Mouse (Mus musculus) heart, adult 8-10 months (tissue): Measurements from ENCODE around the gene Parvg. TPM values are rescaled to one million over a fixed set of nuclear protein-coding genes. Genes with fewer than 3 reads are reported as not detected.
"Not testable (repeated sequence)": the region's sequence is repeated elsewhere in the genome, so short reads cannot be mapped to it uniquely, and the experiment has no call there.

Source experiments
- DNase-seq: peaks from one replicate; pipeline ENCODE4 v3.0.0; 2022; ENCODE audit warnings: low spot score
- total RNA-seq, 4 experiments: library from RNA; stranded (reverse); gene quantifications; 2 replicates each; pipeline ENCODE4 v1.2.4; 2022

The Parvg gene
- total RNA-seq = 1 to 10 TPM in 3 of 4 experiments, under 1 TPM in 1; 0.88 to 2.0 (median 1.4) TPM

DNA sequence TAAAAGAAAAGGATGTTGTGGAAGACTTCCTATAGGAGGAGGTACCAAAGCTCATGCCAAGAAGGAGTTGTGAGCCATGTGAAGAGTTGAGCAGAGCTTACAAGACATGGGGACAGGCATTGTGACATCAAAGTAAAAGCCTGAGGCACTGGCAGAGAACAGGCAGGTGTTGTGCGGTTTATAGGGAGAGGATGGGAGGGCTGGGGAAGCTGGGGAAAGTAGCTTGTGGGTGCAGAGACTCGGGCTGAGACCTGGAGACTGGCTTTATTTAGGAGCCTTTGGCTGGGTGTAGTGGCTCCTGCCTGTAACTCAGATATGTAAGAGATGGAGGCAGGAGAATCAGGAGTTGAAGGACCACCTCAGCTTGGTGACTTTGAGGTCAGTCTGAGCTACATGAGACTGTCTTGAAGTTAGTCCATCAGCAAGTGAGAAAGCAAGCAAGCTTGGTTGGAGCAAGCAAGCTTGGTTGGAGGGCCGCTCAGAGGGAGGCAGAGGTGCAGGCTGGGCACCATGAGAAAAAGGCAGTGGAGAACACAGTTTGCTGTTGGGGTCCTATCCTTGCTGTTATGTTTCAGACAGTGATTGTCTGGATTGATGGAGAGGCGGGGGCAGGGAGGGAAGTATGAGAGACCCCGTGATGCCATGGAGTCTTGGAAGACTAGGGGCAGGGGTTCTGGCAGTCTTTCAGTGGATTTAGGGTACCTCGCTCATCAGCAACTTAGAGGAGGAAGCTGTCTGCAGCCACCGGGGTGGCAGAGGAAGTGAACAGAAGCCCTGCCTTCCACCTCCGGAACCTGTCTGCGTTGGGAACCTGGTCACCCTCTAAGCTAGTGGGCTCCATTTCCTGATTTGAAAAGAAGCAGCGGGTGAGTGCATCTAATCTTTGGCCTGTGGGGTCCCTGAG lies at the start of gene Parvg:
Gene Parvg, plus strand, starts transcription at position 61 of the 904 bp plus-strand sequence.
- DNase-seq = no peak

DNA sequence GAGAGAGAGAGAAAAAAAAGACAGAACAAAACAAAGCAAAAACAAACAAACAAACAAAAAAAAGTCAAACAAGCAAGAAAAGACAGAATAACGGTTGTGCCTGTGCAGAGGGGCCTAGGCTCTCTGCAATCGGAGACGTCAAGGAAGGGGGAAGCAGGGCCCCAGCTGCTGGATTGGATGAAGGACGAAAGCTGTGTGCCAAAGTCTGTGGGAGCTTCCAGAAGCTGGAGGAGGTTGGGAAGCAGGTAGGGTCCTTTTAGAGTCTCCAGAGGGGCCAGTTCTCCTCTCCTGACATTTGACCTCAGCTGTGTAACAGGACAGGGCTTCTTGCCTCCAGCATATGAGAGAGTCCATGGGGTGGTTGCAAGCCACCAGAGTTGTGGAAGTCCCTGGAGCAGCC lies 47.8 kb upstream of the Parvg start:
- DNase-seq = no peak

DNA sequence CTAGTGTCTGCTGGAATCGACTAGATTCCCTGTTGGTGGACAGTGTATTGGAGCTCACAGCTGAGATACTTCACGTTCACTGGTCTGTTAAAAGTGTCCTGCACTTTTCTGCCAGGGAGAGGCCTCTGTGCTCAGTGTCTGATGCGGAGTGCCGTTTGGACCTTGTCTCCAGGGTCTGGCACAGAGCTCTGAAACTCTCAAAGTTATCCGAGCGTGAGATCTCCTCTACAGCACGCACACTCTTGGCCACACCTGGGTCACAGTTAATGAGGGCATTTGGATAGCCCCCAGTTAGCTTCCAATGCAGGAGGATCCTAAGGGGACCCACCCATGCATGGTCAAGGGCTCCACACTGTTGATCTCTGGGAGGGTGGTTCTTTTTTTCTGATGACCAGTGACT lies 45.7 kb upstream of the Parvg start:
- DNase-seq = no peak

DNA sequence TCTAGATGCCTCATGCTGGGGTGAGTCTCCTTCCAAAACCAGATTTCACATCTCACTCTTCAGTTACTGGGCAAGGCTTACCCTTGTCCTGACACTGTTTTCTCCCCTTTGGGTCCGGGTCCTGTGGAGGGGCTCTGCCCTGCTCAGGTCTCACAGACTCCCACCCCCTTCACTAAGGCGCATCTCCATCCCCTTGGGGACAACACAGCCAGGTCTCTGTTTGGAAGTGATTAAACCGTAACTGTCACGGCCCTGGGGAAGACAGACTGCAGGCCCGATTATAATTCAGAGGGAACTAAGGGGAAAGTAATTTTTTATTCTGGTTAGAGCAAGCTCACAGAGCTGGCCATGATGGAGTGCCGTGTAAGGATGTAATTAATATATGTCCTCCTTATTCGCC lies 45.2 kb upstream of the Parvg start:
- DNase-seq = no peak

DNA sequence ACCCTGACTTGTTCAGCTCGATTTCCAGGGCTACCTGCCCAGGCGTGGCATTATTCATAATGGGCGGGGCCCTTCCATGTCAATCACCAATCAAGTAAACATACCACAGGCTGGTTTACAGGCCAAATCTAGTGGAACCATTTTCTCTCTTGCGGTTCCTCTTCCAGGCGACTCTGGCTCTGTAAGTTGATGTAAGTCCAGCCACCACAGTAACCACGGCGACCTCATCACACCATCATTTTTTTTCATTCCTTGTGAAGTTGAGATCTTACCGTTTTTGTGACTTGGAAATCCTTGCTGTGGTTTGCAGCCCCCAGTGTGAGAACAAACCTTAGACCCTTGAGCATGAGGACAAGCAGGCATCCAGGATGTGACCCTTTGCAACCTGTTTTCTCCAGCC lies 43.5 kb upstream of the Parvg start:
- DNase-seq = no peak

DNA sequence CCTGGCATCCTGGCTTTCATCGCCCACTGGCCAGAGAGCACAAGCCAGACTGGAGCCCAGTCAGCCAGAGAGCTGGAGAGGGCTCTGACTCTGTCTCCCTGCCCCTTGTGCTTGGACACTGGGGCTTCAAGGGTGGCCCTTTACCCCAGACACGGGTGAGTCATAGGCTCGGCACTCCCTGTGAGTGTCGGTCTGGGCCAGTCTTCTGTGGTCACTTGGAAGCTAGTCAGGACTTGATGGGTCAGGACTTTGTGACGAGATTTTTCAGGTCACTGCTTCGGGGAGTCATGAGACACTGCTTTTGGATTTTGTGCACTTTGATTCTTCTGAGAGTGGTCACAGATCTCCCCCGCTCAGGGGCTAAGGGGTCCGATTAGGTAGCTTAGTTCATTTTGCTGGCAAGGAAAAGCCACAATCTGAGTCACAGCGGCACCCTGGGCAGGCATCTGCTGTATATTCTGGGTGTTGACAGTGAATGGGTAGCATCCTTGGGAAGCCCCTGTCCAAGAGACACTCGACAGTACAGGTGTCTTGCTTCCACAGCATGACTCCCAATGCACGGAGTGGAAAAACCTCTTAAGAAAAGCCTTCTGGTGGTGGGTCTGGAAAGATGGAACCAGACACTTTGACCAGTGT lies 43.0 kb upstream of the Parvg start:
- no peak for DNase-seq

DNA sequence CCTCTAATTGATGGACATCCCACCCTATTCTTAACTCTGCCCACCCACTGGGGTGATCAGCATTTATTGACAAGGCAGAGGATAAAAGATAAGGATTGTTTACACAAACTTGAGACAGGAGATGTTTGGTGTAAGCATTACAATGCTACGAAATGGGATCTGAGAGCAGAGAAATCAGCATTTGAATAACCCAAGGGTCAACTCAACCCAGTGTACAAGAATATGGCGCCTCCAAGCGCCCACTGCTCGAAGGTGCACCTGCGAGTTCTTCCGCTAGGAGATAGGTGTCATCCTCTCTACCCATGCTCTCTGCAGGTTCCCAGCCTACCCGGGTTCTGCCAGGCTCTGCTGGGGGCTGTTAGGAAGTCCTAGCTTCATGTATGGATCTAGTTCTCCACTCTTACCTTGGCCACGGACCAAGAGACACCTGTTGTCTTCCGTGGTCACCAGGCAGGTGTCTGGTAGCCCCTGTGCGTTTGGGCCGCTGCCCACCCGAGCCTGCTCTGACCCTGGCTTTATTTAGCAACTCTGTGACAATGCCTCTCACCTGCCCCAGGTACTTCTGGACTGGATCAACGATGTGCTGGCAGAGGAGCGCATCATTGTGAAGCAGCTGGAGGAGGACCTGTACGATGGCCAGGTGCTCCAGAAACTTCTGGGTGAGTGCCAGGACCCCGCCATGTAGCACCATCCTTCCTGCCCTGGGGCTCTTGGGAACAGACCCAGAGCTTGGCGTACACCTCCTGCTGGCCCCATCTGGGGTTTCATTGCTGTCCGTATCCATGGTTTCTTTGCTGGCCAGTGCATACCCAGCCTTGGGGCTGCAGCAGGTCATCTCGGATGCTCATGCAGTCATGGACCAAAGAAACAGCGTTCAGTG lies 41.4 kb upstream of the Parvg start:
- DNase-seq = no peak

DNA sequence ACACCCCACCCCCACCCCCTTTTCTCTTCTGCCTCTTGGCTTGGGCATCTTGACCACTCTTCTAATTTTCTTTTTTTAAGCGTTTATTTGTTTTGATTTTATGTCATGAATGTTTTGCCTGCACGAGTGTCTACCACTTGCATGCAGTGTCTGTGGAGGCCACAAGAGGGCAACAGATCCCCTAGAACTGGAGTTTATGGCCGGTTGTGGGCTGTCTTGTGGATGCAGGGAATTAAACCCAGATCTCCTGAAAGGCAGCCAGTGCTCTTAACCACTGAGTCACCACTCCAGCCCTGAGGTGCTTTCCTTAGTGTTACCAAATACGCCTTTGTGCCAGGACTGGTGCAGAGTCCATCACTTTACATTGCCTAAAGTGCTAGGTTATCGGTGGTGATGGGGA lies 39.8 kb upstream of the Parvg start:
- DNase-seq = peak; percentile 29

DNA sequence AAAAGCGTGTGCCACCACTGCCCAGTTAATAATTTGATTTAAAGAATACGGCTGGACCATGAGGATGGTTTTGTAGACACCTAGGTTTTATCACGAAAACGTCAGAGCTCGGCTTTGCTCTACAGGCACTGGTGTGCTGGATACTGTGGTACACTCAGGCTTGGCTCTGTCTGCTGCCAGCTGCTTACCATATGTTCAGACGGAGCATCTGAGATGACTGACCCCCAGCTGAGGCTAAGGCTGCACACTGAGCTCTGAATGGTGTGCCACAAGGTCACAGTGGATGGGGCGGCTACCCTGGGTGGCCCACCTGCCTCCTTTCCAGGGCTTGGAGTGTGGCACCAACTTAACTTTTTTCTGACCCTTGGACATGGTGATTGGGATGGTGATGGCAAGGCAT lies 38.4 kb upstream of the Parvg start:
- no peak for DNase-seq

DNA sequence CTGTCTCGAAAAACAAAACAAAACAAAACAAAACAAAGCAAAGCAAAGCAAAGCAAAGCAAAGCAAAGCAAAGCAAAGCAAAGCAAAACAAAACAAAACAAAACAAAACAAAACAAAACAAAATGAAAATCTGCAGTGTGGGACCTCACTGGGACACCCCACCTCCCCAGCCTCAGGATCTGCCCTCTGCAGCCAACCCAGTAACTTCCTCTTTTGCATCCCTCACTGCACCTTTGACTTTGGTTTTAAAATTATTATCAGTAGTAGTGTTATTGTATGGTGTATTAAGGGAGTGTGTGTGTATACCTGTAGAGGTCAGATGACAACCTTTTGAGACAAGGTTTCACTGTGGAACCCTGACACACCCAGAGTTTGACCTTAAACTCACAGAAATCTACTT lies 34.9 kb upstream of the Parvg start:
- not testable (repeated sequence) for DNase-seq

DNA sequence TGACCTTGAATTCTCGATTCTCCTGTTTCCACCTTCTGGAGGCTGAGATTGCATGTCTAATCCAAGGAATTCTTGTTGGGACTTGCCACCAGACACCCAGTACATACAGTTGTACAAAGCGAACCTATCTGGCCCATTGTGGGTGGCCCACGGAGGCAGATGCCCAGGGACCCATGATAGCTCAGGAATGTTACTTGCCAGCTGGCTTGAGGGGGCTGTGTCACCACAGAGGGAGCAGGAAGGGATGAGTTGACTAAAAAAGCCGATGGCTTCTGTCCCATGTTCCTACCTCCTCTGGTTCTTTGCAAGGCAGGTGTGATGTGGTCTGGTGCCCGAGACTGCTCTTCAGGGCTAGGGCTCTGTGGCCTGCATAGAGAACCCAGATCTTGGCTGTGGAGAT lies 32.7 kb upstream of the Parvg start:
- no peak for DNase-seq

DNA sequence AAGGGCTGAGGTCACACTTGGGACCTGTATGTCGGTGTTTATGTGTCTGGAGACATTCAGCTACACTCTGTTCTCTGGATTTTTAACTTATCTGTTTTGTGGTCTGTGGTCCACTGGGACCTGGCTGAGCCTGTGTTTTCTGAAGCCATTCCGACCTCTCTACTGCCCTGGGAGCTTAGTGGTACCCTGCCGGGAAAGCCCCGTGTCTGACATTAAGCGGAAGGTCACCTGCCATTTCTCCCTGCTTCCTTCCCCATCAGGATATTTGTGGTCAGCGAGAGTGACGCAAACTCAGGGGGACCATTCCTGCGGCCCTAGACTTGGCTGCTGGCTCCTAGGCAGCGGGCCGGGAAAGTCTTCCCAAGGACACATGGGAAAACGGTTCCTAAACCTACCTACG lies 30.2 kb upstream of the Parvg start:
- DNase-seq = no peak

DNA sequence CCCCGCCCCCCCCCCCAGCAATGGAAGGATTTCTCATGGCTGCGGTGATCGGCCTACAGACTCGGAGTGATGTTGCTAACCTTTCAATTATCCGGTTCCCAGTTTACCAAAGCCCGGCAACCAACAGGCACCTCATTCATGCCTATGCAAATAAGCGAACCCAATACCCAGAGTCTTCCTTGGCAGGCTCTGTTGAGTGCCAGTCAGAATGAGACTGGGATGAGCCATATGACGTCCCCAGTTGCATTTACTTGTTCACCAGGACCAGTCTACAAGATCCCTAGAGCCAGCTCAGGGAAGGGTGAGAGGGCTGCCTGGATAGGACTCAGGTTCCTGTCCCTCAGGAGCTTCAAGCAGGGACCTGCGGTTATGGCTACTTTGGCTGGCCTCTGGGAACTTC lies 29.4 kb upstream of the Parvg start:
- no peak for DNase-seq

DNA sequence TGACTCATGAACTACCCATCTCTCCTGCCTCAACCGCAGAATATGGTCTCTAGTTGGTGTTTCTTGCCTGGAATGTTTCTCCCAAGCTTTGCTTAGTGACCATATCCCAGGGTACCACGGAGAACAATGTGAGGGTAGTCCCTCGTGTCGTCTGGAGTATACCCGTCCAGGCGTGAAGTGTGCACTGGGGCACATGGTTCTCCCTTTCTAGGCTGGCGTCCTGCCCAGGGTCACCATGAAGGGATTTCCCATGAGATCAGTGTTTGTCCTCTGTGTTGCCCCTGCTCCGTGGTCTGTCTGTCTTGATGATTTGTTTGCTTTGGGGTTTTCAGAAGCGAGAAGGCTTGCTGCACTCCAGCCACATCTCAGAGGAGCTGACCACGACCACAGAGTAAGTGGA lies 28.6 kb upstream of the Parvg start:
- no peak for DNase-seq

DNA sequence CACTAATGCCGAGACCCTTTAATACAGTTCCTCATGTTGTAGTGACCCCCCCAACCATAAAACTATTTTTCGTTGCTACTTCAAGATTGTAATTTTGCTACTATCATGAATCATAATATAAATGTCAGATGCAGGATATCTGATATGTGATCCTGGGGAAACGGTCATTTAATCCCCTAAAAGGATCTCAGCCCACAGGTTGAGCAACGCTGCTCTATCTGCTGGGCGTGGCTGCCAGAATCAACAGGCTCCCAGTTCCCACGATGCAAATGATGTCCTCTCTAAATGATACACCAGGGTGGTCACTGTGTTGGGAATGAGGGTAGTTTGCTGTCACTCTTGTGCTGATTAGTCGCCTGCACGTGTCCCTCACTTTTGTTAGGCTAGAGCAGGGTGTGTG lies 26.4 kb upstream of the Parvg start:
- no peak for DNase-seq

DNA sequence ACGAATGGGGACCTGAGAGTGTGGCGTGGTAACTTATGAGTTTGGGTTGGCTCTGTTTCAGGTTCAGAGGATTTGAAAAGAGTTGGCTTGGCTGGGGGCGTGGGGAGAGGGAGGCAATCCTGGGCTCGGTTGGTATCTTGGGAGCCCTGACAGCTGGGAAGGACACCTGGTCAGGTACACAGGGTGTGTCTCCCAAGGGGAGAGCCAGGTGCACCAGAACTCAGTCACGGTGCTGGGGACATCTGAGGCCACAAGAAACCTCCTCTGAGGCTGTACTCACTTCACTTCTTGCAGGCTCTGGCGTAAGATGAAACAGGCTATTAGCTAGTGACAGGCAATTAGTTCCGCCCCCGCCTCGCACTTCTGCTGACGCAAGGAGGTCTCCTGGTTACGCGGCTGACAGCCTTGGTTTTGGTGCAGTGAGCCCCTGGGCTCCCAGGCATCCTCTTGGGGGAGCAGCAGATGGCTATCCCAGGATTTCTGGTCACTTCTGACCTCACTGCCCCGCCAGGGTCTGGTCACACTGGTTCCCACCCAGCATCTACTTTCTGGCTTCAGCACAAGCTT lies 24.9 kb upstream of the Parvg start:
- DNase-seq = no peak

DNA sequence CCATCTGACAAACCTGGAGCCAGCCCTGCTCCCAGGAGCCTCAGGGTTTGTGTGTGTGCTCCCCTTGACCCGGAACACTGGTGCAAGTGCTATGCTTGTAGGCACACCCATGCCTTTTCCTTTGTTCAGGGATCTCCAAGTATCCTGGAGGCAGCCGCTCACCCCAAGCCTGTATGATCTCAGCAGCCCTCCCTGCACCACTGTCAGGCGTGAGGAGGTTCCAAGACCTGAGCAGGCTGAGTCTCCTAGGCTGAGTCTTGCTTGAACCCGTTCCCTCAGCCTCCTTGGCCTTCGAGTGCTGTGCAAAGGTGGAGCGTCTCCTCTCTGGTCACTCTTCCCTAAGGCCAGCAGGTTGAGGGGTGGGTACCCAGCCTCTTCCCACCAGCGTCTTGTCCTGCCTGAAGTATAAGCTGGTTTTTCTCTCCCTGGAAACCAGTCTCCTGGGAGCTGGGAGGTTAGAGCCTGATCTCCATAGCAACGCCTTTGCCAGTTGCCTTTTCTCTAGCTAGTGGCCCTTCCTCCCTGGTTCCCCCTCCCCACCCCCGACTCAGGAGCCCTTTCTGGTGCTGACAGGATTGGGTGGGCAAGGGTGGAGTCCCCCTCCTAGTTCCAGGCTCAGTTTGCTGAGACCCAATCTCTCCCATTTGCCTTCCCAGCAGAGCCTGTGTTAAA lies 24.0 kb upstream of the Parvg start:
- no peak for DNase-seq

DNA sequence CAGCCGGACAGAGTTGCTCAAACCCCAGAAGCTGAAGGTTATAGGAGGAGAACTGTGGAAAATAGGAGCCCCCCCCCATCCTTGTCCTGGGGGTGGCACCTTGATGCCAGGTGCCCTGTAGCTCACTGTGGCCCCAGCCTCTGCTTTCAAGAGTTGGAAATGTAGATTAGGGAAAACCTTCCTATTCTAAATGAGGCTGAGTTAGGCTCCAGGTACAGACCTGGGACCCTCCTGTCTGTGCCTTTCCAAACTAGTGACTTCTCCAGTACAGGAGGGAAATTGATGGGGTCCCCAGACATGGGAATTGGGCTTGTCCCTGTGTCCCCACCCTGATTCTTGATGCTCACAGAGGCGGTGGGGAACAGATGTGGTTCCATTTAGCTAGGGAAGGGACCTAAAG lies 23.2 kb upstream of the Parvg start:
- no peak for DNase-seq

DNA sequence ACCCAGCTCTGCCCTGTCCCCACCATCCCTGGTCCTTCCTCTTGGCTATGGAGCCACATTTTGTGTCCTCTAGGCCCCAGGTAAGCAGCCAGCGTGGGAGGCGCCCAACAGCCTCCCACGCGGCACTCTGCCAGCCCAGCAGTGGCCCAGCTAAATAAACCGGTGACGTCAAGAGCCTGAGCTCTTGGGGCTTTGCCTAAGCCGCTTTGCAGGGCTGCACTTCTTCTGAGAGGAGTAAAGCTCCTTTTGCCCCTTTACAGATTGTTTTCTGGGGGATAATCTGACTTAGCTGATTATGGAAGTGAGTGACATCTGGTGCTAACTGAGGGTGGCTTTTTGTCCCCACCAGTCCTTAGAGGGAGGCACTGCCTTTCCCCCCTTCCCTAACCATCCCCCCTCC lies 22.8 kb upstream of the Parvg start:
- DNase-seq = peak; percentile 31

DNA sequence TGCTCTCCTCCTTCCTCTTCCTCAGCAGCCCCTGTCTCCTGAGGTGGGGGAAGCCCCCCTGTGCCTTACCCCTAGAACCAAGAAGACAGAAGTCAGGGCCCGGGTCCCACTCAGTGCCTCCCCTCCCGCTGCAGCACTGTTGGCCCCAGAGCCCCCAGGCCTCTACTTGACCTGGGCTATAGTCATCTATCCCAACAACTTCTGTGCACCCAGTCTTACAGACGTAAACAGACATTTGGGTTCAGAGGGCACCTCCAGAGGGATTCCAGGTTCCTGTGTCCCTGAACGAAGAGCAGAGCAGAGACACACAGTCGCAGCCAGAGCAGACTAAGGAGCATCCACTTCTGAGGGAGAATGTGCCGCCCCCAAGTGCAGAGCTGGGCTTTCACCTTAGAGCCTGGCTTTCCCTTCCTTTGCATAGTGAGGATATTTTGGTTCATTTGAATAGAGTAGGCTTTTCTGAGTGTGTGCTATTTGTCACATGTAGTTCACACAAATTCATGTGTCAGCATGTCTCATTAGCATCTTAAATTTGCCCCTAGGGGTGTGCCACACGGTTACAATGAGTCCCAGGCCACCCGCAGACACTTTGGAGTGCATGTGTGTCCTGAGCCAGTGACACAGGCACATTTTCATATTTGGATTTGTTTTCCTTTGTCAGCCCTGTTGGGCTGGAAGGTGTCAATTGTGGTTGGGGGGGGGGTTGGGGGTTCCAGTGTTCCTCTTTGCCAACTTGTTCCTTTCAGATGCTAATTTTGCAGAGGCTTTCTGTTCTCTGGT lies 22.0 kb upstream of the Parvg start:
- DNase-seq = no peak

DNA sequence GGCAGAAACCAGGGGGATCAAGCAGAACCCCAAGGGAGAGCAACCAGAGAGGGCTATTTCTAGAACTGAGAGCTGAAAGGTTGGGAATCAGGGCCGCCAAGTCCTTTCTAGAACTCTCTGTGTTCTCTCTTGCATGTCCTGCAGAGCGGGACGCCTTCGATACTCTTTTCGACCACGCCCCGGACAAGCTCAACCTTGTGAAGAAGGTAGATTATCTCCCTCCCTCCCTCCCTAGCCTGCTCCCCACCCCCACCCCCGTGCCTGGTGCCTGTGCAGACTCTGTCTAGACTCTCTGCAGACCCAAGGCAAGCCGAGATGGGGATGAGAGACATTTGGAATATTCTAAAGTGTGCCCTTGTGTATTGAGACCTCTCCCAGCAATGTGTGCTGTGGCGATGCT lies 20.6 kb upstream of the Parvg start:
- DNase-seq = no peak
